Mouse (Mus musculus) 3T3-L1 (cell line): Measurements from ENCODE around the gene Ifit1bl1.
"Not testable (repeated sequence)": the region's sequence is repeated elsewhere in the genome, so short reads cannot be mapped to it uniquely, and the experiment has no call there.

ENCODE experiments used
- DNase-seq: peaks from one replicate; pipeline ENCODE4 v3.0.0-alpha.2; 2015; ENCODE audit warnings: low read depth, low spot score

Gene Ifit1bl1

DNA sequence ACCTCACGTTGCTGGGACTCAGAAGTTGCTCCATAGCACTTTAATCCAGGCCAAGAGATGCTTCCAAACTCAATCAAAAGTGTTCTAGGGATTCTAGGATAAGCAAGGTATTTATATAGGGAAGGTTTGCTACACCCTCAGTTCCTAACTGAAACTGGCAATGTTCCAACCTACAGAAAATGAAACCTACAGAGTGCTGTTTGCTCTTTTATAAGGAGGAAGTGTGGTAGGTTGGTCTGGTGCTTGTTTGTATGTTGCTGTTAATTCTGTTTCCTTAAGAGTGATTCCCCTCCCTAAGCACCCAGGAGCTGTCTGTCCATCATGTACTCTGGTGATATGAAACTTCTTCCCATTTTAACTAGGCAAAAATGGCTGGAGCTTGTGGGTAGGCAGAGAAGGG, at the start of gene Ifit1bl1:
Ifit1bl1 (minus strand) TSS at position 69 of the 400 bp plus-strand sequence.
- not testable (repeated sequence) for DNase-seq

DNA sequence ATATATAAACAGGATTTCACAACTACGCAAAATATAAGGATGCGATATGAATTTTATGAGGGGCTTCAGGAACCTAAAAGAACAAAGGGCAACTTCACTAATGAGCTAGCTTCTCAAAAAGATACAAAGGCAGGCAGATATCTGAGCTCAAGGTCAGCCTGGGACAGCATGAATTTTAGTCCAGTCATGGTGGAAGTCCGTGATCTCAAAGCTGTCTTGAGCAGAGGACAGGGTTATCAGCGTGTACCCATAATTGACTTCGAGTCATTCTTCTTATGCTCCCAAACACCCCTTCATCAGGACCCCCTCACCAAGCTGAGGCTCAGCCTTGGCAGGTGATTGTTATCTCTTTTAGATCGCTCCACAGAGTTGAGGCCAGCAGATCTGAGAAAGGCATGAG, 49.2 kb upstream of the Ifit1bl1 start:
- DNase-seq, result no peak

GRCm38 (mm10) chr19:34650276-34650675, 48.5 kb upstream of the Ifit1bl1 start:
- no peak for DNase-seq

DNA sequence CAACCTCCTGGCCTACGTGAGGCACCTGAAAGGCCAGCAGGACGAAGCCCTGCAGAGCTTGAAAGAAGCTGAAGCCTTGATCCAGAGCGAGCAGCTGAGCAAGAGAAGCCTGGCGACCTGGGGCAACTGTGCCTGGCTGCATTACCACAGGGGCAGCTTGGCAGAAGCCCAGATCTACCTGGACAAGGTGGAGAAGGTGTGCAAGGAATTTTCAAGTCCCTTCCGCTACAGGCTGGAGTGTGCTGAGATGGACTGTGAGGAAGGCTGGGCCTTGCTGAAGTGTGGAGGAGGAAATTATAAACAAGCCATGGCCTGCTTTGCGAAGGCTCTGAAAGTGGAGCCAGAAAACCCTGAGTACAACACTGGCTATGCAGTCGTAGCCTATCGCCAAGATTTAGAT, 45.9 kb upstream of the Ifit1bl1 start:
- DNase-seq, result not testable (repeated sequence)

- no peak for DNase-seq
These were observed 40.9 kb upstream of the Ifit1bl1 start for GRCm38 (mm10) chr19:34642616-34643015.

DNA sequence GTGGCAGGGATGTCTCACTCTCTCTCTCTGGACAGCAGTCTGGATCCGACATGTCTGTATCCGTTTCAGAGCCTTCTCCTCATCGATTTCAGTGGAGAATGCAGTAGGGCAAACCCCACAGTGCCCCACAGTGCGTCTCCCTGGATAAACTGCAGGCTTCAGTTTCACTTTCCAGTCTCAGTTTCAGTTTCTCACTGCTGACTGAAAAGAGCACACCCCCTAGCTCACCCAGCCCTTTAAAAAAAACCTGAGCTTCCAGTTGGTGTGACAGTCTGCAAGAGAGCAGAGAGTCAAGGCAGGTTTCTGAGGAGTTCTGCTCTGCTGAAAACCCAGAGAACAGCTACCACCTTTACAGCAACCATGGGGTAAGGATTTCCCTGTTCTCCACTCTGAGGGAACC, 38.9 kb upstream of the Ifit1bl1 start, which contains the start of the genes Ifit1bl2 and Ifit1:
Ifit1bl2 (minus strand) TSS at position 121 of the 400 bp plus-strand sequence.
Ifit1 (plus strand) TSS at position 249 of the 400 bp plus-strand sequence.
- DNase-seq, result peak; percentile 73

DNA sequence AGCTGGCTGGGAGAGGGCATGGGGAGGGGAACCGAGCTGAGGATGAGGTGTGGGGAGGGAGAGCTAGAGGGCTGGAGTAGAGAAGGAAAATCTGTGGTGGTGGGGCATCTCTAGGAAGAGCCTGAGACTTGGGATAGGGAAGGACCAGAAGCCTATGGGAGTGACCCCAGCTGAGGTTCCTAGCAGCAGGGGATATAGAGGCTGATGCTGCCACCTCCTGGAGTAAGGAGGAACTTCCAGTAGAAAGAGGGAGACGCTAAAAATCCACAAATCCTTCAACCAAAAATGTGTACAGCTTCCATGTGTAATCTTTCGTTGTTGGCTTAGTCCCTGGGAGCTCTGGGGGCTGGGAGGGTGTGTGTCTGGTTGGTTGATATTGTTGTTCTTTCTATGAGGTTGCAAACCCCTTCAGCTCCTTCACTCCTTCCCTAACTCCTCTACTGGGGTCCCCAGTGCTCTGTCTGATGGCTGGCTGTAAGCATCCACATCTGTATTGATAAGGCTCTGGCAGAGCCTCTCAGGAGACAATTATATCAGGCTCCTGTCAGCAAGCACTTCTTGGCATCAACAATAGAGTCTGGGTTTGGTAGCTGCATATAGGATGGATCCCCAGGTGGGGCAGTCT, 35.3 kb upstream of the Ifit1bl1 start:
- peak; percentile 88 for DNase-seq

GRCm38 (mm10) chr19:34633484-34633883, 31.7 kb upstream of the Ifit1bl1 start:
- no peak for DNase-seq

DNA sequence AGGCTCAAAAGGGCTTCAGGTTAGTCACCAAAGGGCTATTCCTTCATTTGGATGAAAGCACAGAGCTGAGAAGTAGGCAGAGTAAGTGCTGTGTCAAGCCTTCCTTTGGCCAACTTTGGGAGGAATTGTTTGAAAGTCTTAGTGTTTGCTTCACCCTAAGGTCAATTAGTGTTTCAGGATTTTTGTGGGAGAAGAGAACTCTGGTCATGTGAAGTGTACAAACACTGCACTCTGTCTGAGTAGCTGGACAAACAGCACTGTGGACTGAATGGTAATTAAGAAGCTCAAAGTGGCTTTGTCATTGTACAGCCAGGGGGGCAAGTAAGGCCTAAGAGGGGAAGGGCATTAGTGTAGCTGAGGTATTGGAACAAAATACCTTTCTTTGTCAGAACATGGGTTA, 29.7 kb upstream of the Ifit1bl1 start:
- no peak for DNase-seq

- no peak for DNase-seq
These were observed 25.7 kb upstream of the Ifit1bl1 start for GRCm38 (mm10) chr19:34627496-34627895.

GRCm38 (mm10) chr19:34624663-34625062, 22.9 kb upstream of the Ifit1bl1 start:
- DNase-seq, result no peak

DNA sequence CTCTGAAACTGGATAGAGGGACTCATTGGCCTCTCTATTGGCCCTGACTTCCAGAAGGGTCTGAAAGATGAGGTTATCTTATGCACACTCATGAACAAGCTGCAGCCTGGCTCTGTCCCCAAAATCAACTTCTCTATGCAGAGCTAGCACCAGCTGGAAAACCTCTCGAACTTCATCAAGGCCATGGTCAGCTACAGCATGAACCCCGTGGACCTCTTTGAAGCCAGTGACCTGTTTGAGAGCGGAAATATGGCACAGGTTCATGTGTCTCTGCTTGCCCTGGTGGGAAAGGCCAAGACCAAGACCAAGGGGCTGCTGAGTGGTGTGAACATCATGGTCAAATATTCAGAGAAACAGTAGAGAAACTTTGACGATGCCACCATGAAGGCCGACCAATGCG, 22.0 kb upstream of the Ifit1bl1 start:
- DNase-seq, result no peak

- no peak for DNase-seq
These were observed 19.1 kb upstream of the Ifit1bl1 start for GRCm38 (mm10) chr19:34620871-34621270.

- not testable (repeated sequence) for DNase-seq
These were observed 10.7 kb upstream of the Ifit1bl1 start for GRCm38 (mm10) chr19:34612243-34613001.

- DNase-seq, result not testable (repeated sequence)
These were observed 8.4 kb upstream of the Ifit1bl1 start for GRCm38 (mm10) chr19:34610118-34610517.

GRCm38 (mm10) chr19:34607237-34608051, 5.7 kb upstream of the Ifit1bl1 start, which contains the start of gene Ifit3b:
Gene Ifit3b (plus strand): TSS chr19:34607970.
- peak; percentile 61 for DNase-seq

GRCm38 (mm10) chr19:34605472-34605871, 3.7 kb upstream of the Ifit1bl1 start:
- no peak for DNase-seq

DNA sequence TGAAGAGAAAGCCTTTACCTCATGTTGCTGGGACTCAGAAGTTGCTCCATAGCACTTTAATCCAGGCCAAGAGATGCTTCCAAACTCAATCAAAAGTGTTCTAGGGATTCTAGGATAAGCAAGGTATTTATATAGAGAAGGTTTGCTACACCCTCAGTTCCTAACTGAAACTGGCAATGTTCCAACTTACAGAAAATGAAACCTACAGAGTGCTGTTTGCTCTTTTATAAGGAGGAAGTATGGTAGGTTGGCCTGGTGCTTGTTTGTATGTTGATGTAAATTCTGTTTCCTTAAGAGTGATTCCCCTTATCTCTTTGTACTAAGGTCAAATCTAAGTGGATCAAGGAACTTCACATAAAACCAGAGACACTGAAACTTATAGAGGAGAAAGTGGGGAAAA, 2.5 kb downstream of the Ifit1bl1 start:
- not testable (repeated sequence) for DNase-seq

DNA sequence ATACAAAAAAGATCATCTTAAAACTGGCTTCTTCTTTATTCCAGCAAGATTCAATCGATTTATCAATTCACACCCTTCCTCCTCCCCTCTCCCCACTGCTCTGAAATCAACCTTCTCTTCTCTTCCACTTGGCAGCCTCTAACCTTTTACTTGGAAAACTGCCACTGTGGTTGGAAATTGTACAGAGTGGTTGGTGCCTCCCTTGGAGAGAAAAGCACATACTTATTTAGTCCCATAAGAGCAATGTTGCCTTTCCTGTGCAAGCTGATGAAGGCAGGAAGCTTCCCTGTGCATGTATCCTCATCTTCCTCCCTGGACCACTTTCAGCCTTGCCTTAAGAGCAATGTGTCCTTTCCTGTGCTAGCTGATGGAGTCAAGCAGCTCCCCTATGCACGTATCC, 3.4 kb downstream of the Ifit1bl1 start:
- peak; percentile 82 for DNase-seq

DNA sequence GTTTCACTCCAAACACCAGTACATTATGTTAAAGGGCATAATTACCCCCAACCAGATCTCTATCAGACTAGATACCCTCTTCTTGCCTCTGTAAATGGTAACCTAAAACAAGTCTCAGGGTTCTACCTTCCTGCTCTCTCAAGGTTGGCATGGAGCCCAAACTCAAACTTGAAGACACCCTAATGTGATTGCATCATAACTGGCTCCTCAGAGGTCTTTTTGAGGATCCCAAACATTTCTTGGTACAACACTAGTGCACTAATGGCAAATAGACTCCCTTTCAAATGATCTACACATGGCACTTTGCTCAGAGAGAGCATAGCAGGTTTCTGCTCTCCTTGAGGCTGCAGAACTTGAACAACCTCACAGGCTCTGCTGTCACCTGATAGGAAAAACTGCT, 4.9 kb downstream of the Ifit1bl1 start:
- no peak for DNase-seq

DNA sequence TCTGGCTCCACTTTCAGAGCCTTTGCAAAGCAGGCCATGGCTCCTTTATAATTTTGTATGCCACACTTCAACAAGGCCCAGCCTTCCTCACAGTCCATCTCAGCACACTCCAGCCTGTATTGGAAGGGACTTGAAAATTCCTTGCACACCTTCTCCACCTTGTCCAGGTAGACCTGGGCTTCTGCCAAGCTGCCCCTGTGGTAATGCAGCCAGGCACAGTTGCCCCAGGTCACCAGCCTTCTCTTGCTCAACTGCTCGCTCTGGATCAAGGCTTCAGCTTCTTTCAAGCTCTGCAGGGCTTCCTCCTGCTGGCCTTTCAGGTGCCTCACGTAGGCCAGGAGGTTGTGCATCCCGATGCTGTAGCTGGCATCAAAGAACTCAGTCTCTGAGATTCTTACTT, 7.2 kb downstream of the Ifit1bl1 start:
- DNase-seq, result not testable (repeated sequence)

DNA sequence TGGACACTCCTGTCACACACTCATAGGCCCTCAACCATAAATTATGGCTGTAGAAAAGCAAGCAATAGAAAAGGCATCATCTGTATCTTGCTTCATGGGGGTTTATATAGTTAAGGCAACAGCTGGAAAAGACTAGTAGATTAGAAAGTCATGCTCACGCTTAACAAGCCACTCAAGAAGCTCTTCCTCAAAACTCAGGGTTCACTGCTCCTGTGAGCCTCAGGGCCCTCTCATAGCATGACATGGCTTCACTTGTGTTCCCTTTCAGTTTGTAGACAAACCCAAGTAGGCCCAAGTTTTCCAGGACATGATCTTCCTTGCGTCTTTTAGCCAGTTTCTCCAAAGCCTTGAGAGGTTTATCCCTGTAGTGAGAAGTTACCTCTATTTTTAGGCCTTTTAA, 8.3 kb downstream of the Ifit1bl1 start:
- no peak for DNase-seq
